Mouse (Mus musculus) heart, adult 2 months (tissue): Measurements from ENCODE around the gene Nf2.
A peak's percentile ranks its signal among the peaks of the same experiment; 100 is the strongest.

Experiments
- CTCF ChIP-seq: fragments of 200-600 bp; IDR thresholded peaks from 2 replicates; pipeline ENCODE4 v1.8.1; 2022; ENCODE audit warnings: antibody characterized with exemption, mild to moderate bottlenecking, moderate library complexity
- EP300 ChIP-seq: fragments of 200-500 bp; IDR thresholded peaks from 2 replicates; pipeline ENCODE4 v1.6.1; 2011; ENCODE audit warnings: low read depth, low read length, control low read depth; ENCODE audit not compliant: insufficient read depth

GRCm38 (mm10) chr11:4754036-4754435 lies 95.3 kb downstream of the Nf2 start:
- TF ChIP-seq CTCF (peak; percentile 21; the same call in 1 of the 2 replicates), EP300 (no peak)
